Mouse (Mus musculus): ENCODE data around the gene Dennd1a. TPM values are rescaled to one million over a fixed set of nuclear protein-coding genes. Genes with fewer than 3 reads are reported as not detected.
"Not testable (repeated sequence)": the region's sequence is repeated elsewhere in the genome, so short reads cannot be mapped to it uniquely, and the experiment has no call there.

The Dennd1a gene
- polyA plus RNA-seq, 1 experiment from 2014 or later: 3.1 TPM

GRCm38 (mm10) chr2:37941741-37942140 is 345.4 kb downstream of the Dennd1a start:
- no peak overlapping the region for H3K27ac ChIP-seq (replicated peaks)

GRCm38 (mm10) chr2:37940845-37941361 is 346.3 kb downstream of the Dennd1a start:
- ATAC-seq (ENCODE audit: low FRiP score, low TSS enrichment): no peak
- H3K9ac ChIP-seq (ENCODE audit: low read length): no peak overlapping the region
- H3K27me3 ChIP-seq (ENCODE audit: control insufficient read depth, insufficient read depth, low read length): no peaks in the 10 kb centered on the region
- no peak for DNase-seq (ENCODE audit: low spot score)
- H3K4me1 ChIP-seq (replicated peaks; ENCODE audit: control insufficient read depth, insufficient read depth): no peaks in the 10 kb centered on the region
- H3K4me3 ChIP-seq (ENCODE audit: low read depth, low read length): no peak overlapping the region
- no peak overlapping the region for H3K27ac ChIP-seq (replicated peaks)
- 91% methylated on average over 4 of the region's 4 CpGs for WGBS
- H3K9me3 ChIP-seq (ENCODE audit: control insufficient read depth, low read length): no peaks in the 10 kb centered on the region
- no peak for TF ChIP-seq CTCF (IDR thresholded peaks at IDR 0.05; ENCODE audit: low read depth)
- TF ChIP-seq EP300 (optimal IDR thresholded peaks at IDR 0.05): no peak
- no peak overlapping the region for H3K4me2 ChIP-seq (replicated peaks; ENCODE audit: low read depth)
- no peaks in the 10 kb centered on the region for H3K36me3 ChIP-seq (ENCODE audit: control insufficient read depth, insufficient read depth, low read length)

More at GRCm38 (mm10) chr2:37941741-37942140, 345.4 kb downstream of the Dennd1a start:
- TF ChIP-seq EP300 (optimal IDR thresholded peaks at IDR 0.05): no peak
- no peak for TF ChIP-seq CTCF (IDR thresholded peaks at IDR 0.05; ENCODE audit: low read depth)
- Histone ChIP-seq H3K9ac (ENCODE audit: low read length) (no peak overlapping the region), H3K9me3 (ENCODE audit: control insufficient read depth, low read length) (no peaks in the 10 kb centered on the region), H3K4me3 (ENCODE audit: low read depth, low read length) (no peak overlapping the region), H3K36me3 (ENCODE audit: control insufficient read depth, insufficient read depth, low read length) (no peaks in the 10 kb centered on the region), H3K4me2 (replicated peaks; ENCODE audit: low read depth) (no peak overlapping the region), H3K4me1 (replicated peaks; ENCODE audit: control insufficient read depth, insufficient read depth) (no peaks in the 10 kb centered on the region), H3K27me3 (ENCODE audit: control insufficient read depth, insufficient read depth, low read length) (no peaks in the 10 kb centered on the region)
- ATAC-seq (ENCODE audit: low FRiP score, low TSS enrichment) (no peak), DNase-seq (ENCODE audit: low spot score) (no peak)

GRCm38 (mm10) chr2:37939997-37940396 is 347.2 kb downstream of the Dennd1a start:
- no peak overlapping the region for H3K27ac ChIP-seq (replicated peaks)
- no peak for TF ChIP-seq EP300 (optimal IDR thresholded peaks at IDR 0.05)
- no peak for TF ChIP-seq CTCF (IDR thresholded peaks at IDR 0.05; ENCODE audit: low read depth)

GRCm38 (mm10) chr2:37936922-37937321 is 350.3 kb downstream of the Dennd1a start:
- not testable (repeated sequence) for ATAC-seq (ENCODE audit: low FRiP score, low TSS enrichment); H3K9me3 ChIP-seq (ENCODE audit: control insufficient read depth, low read length); H3K4me1 ChIP-seq (replicated peaks; ENCODE audit: control insufficient read depth, insufficient read depth); H3K4me2 ChIP-seq (replicated peaks; ENCODE audit: low read depth); H3K36me3 ChIP-seq (ENCODE audit: control insufficient read depth, insufficient read depth, low read length); H3K9ac ChIP-seq (ENCODE audit: low read length); H3K4me3 ChIP-seq (ENCODE audit: low read depth, low read length); H3K27me3 ChIP-seq (ENCODE audit: control insufficient read depth, insufficient read depth, low read length); H3K27ac ChIP-seq (replicated peaks); DNase-seq (ENCODE audit: low spot score)
- whole genome bisulfite sequencing: 91% methylated on average over 1 of the region's 4 CpGs

More at GRCm38 (mm10) chr2:37939997-37940396, 347.2 kb downstream of the Dennd1a start:
- no peaks in the 10 kb centered on the region for H3K27me3 ChIP-seq (ENCODE audit: control insufficient read depth, insufficient read depth, low read length)
- H3K9me3 ChIP-seq (ENCODE audit: control insufficient read depth, low read length): no peaks in the 10 kb centered on the region
- H3K9ac ChIP-seq (ENCODE audit: low read length): no peak overlapping the region
- no peak overlapping the region for H3K4me3 ChIP-seq (ENCODE audit: low read depth, low read length)
- H3K4me1 ChIP-seq (replicated peaks; ENCODE audit: control insufficient read depth, insufficient read depth): no peaks in the 10 kb centered on the region
- no peak for ATAC-seq (ENCODE audit: low FRiP score, low TSS enrichment)
- H3K36me3 ChIP-seq (ENCODE audit: control insufficient read depth, insufficient read depth, low read length): no peaks in the 10 kb centered on the region
- DNase-seq (ENCODE audit: low spot score): no peak
- no peak overlapping the region for H3K4me2 ChIP-seq (replicated peaks; ENCODE audit: low read depth)
- WGBS: 67% methylated on average over 1 of the region's 1 CpGs

GRCm38 (mm10) chr2:37932240-37932639 is 354.9 kb downstream of the Dennd1a start:
- Histone ChIP-seq H3K27ac (replicated peaks) (no peak overlapping the region), H3K9ac (ENCODE audit: low read length) (no peak overlapping the region), H3K4me3 (ENCODE audit: low read depth, low read length) (no peak overlapping the region), H3K4me1 (replicated peaks; ENCODE audit: control insufficient read depth, insufficient read depth) (no peaks in the 10 kb centered on the region), H3K9me3 (ENCODE audit: control insufficient read depth, low read length) (no peaks in the 10 kb centered on the region), H3K4me2 (replicated peaks; ENCODE audit: low read depth) (no peak overlapping the region), H3K36me3 (ENCODE audit: control insufficient read depth, insufficient read depth, low read length) (no peaks in the 10 kb centered on the region), H3K27me3 (ENCODE audit: control insufficient read depth, insufficient read depth, low read length) (no peaks in the 10 kb centered on the region)
- no peak for TF ChIP-seq EP300 (optimal IDR thresholded peaks at IDR 0.05)
- TF ChIP-seq CTCF (IDR thresholded peaks at IDR 0.05; ENCODE audit: low read depth): no peak
- ATAC-seq (ENCODE audit: low FRiP score, low TSS enrichment): no peak
- 100% methylated on average over 1 of the region's 1 CpGs for WGBS
- DNase-seq (ENCODE audit: low spot score): no peak

- H3K9ac ChIP-seq (ENCODE audit: low read length): no peak overlapping the region
- no peaks in the 10 kb centered on the region for H3K36me3 ChIP-seq (ENCODE audit: control insufficient read depth, insufficient read depth, low read length)
- 50% methylated on average over 5 of the region's 5 CpGs for WGBS
- no peaks in the 10 kb centered on the region for H3K9me3 ChIP-seq (ENCODE audit: control insufficient read depth, low read length)
- DNase-seq (ENCODE audit: low spot score) (no peak), ATAC-seq (ENCODE audit: low FRiP score, low TSS enrichment) (no peak)
- H3K4me3 ChIP-seq (ENCODE audit: low read depth, low read length): no peak overlapping the region
- no peak overlapping the region for H3K4me2 ChIP-seq (replicated peaks; ENCODE audit: low read depth)
- no peak for TF ChIP-seq CTCF (IDR thresholded peaks at IDR 0.05; ENCODE audit: low read depth)
- no peak for TF ChIP-seq EP300 (optimal IDR thresholded peaks at IDR 0.05)
- no peaks in the 10 kb centered on the region for H3K4me1 ChIP-seq (replicated peaks; ENCODE audit: control insufficient read depth, insufficient read depth)
- no peak overlapping the region for H3K27ac ChIP-seq (replicated peaks)
- H3K27me3 ChIP-seq (ENCODE audit: control insufficient read depth, insufficient read depth, low read length): no peaks in the 10 kb centered on the region
These were observed 355.9 kb downstream of the Dennd1a start for GRCm38 (mm10) chr2:37931018-37931930.

All from stomach, postnatal 0 days (tissue).